In genomic region chr6:114723925-114724324, GRCm38 (mm10) we compare ENCODE assay signal across 8 mouse cellular contexts.
A peak's percentile ranks its signal among the peaks of the same experiment; 100 is the strongest.
DNase-seq lines count a peak whose midpoint lies in the region; ATAC-seq and TF ChIP-seq lines count a peak whose summit lies in the region.

No protein-coding gene starts in this region.

- H3K27me3 ChIP-seq in ES-Bruce4 (ENCODE audit: control insufficient read depth, insufficient read depth, low read length, poor library complexity, severe bottlenecking): no peaks in the 10 kb centered on the region
- no peaks in the 10 kb centered on the region for H3K27me3 ChIP-seq in heart, postnatal 0 days (ENCODE audit: control insufficient read depth, insufficient read depth, low read length)
- H3K27me3 ChIP-seq in lung, embryonic 16.5 days (ENCODE audit: control insufficient read depth, insufficient read depth, low read depth, low read length): no peaks in the 10 kb centered on the region

- H3K9ac ChIP-seq in ES-Bruce4 (ENCODE audit: low read depth, poor library complexity, severe bottlenecking): 0 out of 2 replicates have a peak overlapping the region, but pooled peaks have one; percentile 31
- H3K9ac ChIP-seq in heart, postnatal 0 days (replicated peaks; ENCODE audit: low read depth, low read length): no peak overlapping the region
- no peak overlapping the region for H3K9ac ChIP-seq in lung, embryonic 16.5 days (ENCODE audit: low read length)

- H3K9me3 ChIP-seq in ES-Bruce4 (replicated peaks; ENCODE audit: control insufficient read depth, insufficient read depth, low read length, poor library complexity, severe bottlenecking): no peaks in the 10 kb centered on the region
- H3K9me3 ChIP-seq in heart, postnatal 0 days (replicated peaks; ENCODE audit: control insufficient read depth, low read length): no peaks in the 10 kb centered on the region
- H3K9me3 ChIP-seq in lung, embryonic 16.5 days (ENCODE audit: control insufficient read depth, low read length): no peaks in the 10 kb centered on the region

- no peak overlapping the region for H3K27ac ChIP-seq in ES-Bruce4 (ENCODE audit: insufficient read depth, low read length)
- H3K27ac ChIP-seq in heart, postnatal 0 days (ENCODE audit: low read depth): no peak overlapping the region
- no peak overlapping the region; the same call in 1 of the 2 replicates for H3K27ac ChIP-seq in lung, embryonic 16.5 days (ENCODE audit: low read length)

- peak; percentile 42 for TF ChIP-seq CTCF in ES-Bruce4 (IDR thresholded peaks at IDR 0.05; ENCODE audit: low read depth, low read length)
- TF ChIP-seq CTCF in heart, postnatal 0 days (IDR thresholded peaks at IDR 0.05; ENCODE audit: low read depth): peak; percentile 82

- H3K4me3 ChIP-seq in ES-Bruce4 (ENCODE audit: low read depth, low read length): no peak overlapping the region
- H3K4me3 ChIP-seq in heart, postnatal 0 days (ENCODE audit: low read depth, low read length): no peak overlapping the region
- H3K4me3 ChIP-seq in lung, embryonic 16.5 days (ENCODE audit: low read length): no peak overlapping the region

- peak; percentile 76 for DNase-seq in 3T3-L1 (ENCODE audit: low read depth, low spot score)
- DNase-seq in embryo, embryonic 10.5 days (ENCODE audit: low spot score): peak; percentile 85
- peak; percentile 72 for DNase-seq in heart, postnatal 0 days (ENCODE audit: low spot score)
- DNase-seq in kidney, postnatal 4 days: peak; percentile 65 to 74
- DNase-seq in retina, postnatal 1 day: peak; percentile 79
- DNase-seq in urinary bladder, adult 18-20 months (ENCODE audit: low spot score in 2 of 2): no peak

- TF ChIP-seq POLR2A in ES-Bruce4 (IDR thresholded peaks at IDR 0.05; ENCODE audit: insufficient read depth, low read length): no peak

- H3K36me3 ChIP-seq in ES-Bruce4 (ENCODE audit: control insufficient read depth, insufficient read depth, low read length, poor library complexity, severe bottlenecking): no peaks in the 10 kb centered on the region
- no peaks in the 10 kb centered on the region for H3K36me3 ChIP-seq in heart, postnatal 0 days (replicated peaks; ENCODE audit: control insufficient read depth, insufficient read depth, low read length)
- no peaks in the 10 kb centered on the region for H3K36me3 ChIP-seq in lung, embryonic 16.5 days (ENCODE audit: control insufficient read depth, insufficient read depth, low read length)

- H3K4me2 ChIP-seq in heart, postnatal 0 days (ENCODE audit: low read depth, low read length): no peak overlapping the region
- H3K4me2 ChIP-seq in lung, embryonic 16.5 days (ENCODE audit: low read depth, low read length): 0 out of 2 replicates have a peak overlapping the region, but pooled peaks have one; percentile 33

- no peaks in the 10 kb centered on the region for H3K4me1 ChIP-seq in ES-Bruce4 (ENCODE audit: control insufficient read depth, insufficient read depth, low read length)
- H3K4me1 ChIP-seq in heart, postnatal 0 days (ENCODE audit: control insufficient read depth, insufficient read depth): peaks cover 11% of the 10 kb centered on the region
- peaks cover 34% of the 10 kb centered on the region for H3K4me1 ChIP-seq in lung, embryonic 16.5 days (replicated peaks; ENCODE audit: control insufficient read depth, insufficient read depth, low read length)

- peak; percentile 64 for ATAC-seq in heart, postnatal 0 days (ENCODE audit: insufficient read depth, low read depth)
- peak; percentile 16; the same call in 1 of the 2 replicates for ATAC-seq in lung, embryonic 16.5 days (ENCODE audit: low read depth)

- 23% methylated on average over 9 of the region's 9 CpGs for WGBS in heart, postnatal 0 days
- 20% methylated on average over 9 of the region's 9 CpGs for WGBS in lung, embryonic 16.5 days

- TF ChIP-seq EP300 in ES-Bruce4 (IDR thresholded peaks at IDR 0.05; ENCODE audit: insufficient read depth, low read depth, low read length): no peak
- TF ChIP-seq EP300 in heart, postnatal 0 days (IDR thresholded peaks at IDR 0.05; ENCODE audit: low read depth): no peak

Comparison
In these comparisons a context has a peak if more than half of its experiments do, and no peak if none do; other contexts are left out.
1. DNase-seq: peak in 3T3-L1 (single experiment), embryo, embryonic 10.5 days (single experiment), heart, postnatal 0 days (single experiment), kidney, postnatal 4 days (2 of 2) and retina, postnatal 1 day (single experiment); none in urinary bladder, adult 18-20 months (0 of 2).